Mouse (Mus musculus): Measurements from ENCODE around the gene Uba7. TPM values are rescaled to one million over a fixed set of nuclear protein-coding genes. Genes with fewer than 3 reads are reported as not detected.

Uba7 gene
- total RNA-seq, 2 experiments from 2014 or later: 2.7 to 3.3 TPM

Other genes starting within 250 kb of the Uba7 start
- 10 to 100 TPM; 32.7 to 36.3 TPM for gene Rbm5, start 204.5 kb upstream of the Uba7 start, total RNA-seq (2021)
- 10 to 100 TPM; 16.4 to 19.1 TPM for gene Rbm6, start 102.3 kb upstream of the Uba7 start, total RNA-seq (2021)
- 10 to 100 TPM in 1 of 2 experiments, 1 to 10 TPM in 1; 8.7 to 10.4 TPM for gene Mon1a, start 87.4 kb upstream of the Uba7 start, total RNA-seq (2021)
- under 1 TPM; 0.59 to 0.61 TPM for gene Mst1r, start 68.6 kb upstream of the Uba7 start, total RNA-seq (2021)
- gene Actl11, start 47.0 kb upstream of the Uba7 start, total RNA-seq (2021): not detected
- gene Camkv, start 39.8 kb upstream of the Uba7 start, total RNA-seq (2021): under 1 TPM in 1 of 2 experiments, not detected in 1; 0.28 TPM
- gene Traip, start 25.4 kb upstream of the Uba7 start, total RNA-seq (2021): under 1 TPM; 0.35 to 0.56 TPM
- gene Gm20661, start 7.6 kb downstream of the Uba7 start, total RNA-seq (2021): not detected
- 1 to 10 TPM; 1.6 to 2.8 TPM for gene Inka1, start 10.4 kb downstream of the Uba7 start, total RNA-seq (2021)
- under 1 TPM in 1 of 2 experiments, not detected in 1; 0.17 TPM for gene Cdhr4, start 17.0 kb downstream of the Uba7 start, total RNA-seq (2021)
- not detected for gene Gm20662, start 20.8 kb downstream of the Uba7 start, total RNA-seq (2021)
- gene Ip6k1, start 27.0 kb downstream of the Uba7 start, total RNA-seq (2021): 10 to 100 TPM; 19.1 to 20.3 TPM
- gene Gmppb, start 73.7 kb downstream of the Uba7 start, total RNA-seq (2021): 1 to 10 TPM; 3.3 to 3.8 TPM
- 1 to 10 TPM; 1.5 to 2.6 TPM for gene Amigo3, start 77.7 kb downstream of the Uba7 start, total RNA-seq (2021)
- gene Mst1, start 104.9 kb downstream of the Uba7 start, total RNA-seq (2021): not detected
- 100 to 1,000 TPM; 141 to 153 TPM for gene Rnf123, start 107.8 kb downstream of the Uba7 start, total RNA-seq (2021)
- 10 to 100 TPM; 26.0 to 31.0 TPM for gene Apeh, start 119.1 kb downstream of the Uba7 start, total RNA-seq (2021)
- under 1 TPM; 0.05 TPM for gene Bsn, start 214.9 kb downstream of the Uba7 start, total RNA-seq (2021)